Mouse (Mus musculus) layer of hippocampus, postnatal 25 days (tissue): ENCODE results near the gene Snx33. TPM values are rescaled to one million over a fixed set of nuclear protein-coding genes. Genes with fewer than 3 reads are reported as not detected.
A peak's percentile ranks its signal among the peaks of the same experiment; 100 is the strongest.

ENCODE experiments used
- DNase-seq, 2 experiments: peaks; one replicate each; pipeline ENCODE4 v3.0.0; 2022; ENCODE audit warnings: mixed read lengths in 2 of 2, low spot score in 1 of 2; ENCODE audit errors: extremely low spot score in 1 of 2
- total RNA-seq, 2 experiments: library from RNA; stranded (reverse); gene quantifications; 2 replicates each; pipeline ENCODE4 v1.2.3; 2021

Gene Snx33
- total RNA-seq, 2 experiments from 2014 or later = 8.1 to 8.4 TPM

- no peak for DNase-seq
Observed at GRCm38 (mm10) chr9:56893313-56893712, 34.9 kb downstream of the Snx33 start.

GRCm38 (mm10) chr9:56892111-56892510 lies 36.1 kb downstream of the Snx33 start:
- no peak for DNase-seq

- peak; percentile 52 to 54 for DNase-seq
Observed at GRCm38 (mm10) chr9:56891517-56892011, 36.6 kb downstream of the Snx33 start.

- DNase-seq = no peak
Observed at GRCm38 (mm10) chr9:56890522-56891250, 37.5 kb downstream of the Snx33 start.

- DNase-seq = peak; percentile 40 to 70
Observed at GRCm38 (mm10) chr9:56889817-56890216, 38.4 kb downstream of the Snx33 start.

- DNase-seq = no peak
Observed at GRCm38 (mm10) chr9:56887581-56887980, 40.6 kb downstream of the Snx33 start.

- no peak for DNase-seq
Observed at GRCm38 (mm10) chr9:56886601-56887000, 41.6 kb downstream of the Snx33 start.

- no peak for DNase-seq
Observed at GRCm38 (mm10) chr9:56886113-56886512, 42.1 kb downstream of the Snx33 start.

- DNase-seq = no peak
Observed at GRCm38 (mm10) chr9:56884328-56884727, 43.8 kb downstream of the Snx33 start.

- DNase-seq = no peak
Observed at GRCm38 (mm10) chr9:56883470-56883869, 44.7 kb downstream of the Snx33 start.

GRCm38 (mm10) chr9:56882818-56883217 lies 45.4 kb downstream of the Snx33 start:
- no peak for DNase-seq

- DNase-seq = no peak
Observed at GRCm38 (mm10) chr9:56882283-56882682, 45.9 kb downstream of the Snx33 start.

GRCm38 (mm10) chr9:56881539-56882082 lies 46.6 kb downstream of the Snx33 start:
- no peak for DNase-seq

- no peak for DNase-seq
Observed at GRCm38 (mm10) chr9:56880790-56881189, 47.4 kb downstream of the Snx33 start.

- DNase-seq = no peak
Observed at GRCm38 (mm10) chr9:56877284-56877683, 50.9 kb downstream of the Snx33 start.

GRCm38 (mm10) chr9:56876784-56877183 lies 51.4 kb downstream of the Snx33 start:
- no peak for DNase-seq

GRCm38 (mm10) chr9:56873097-56873496 lies 55.1 kb downstream of the Snx33 start:
- DNase-seq = no peak

GRCm38 (mm10) chr9:56872105-56872903 lies 55.9 kb downstream of the Snx33 start:
- no peak for DNase-seq

- no peak for DNase-seq
Observed at GRCm38 (mm10) chr9:56871191-56871590, 57.0 kb downstream of the Snx33 start.

- DNase-seq = no peak
Observed at GRCm38 (mm10) chr9:56870778-56871177, 57.4 kb downstream of the Snx33 start.

- peak in 1 of 2 experiments; percentile 39 for DNase-seq
Observed at GRCm38 (mm10) chr9:56869552-56869951, 58.6 kb downstream of the Snx33 start.
